Mouse (Mus musculus): ENCODE measurements around the gene Cldn7.

- no peak for TF ChIP-seq POLR2A (IDR thresholded peaks at IDR 0.05; ENCODE audit: insufficient read length, low read depth)
- TF ChIP-seq MAX (IDR thresholded peaks at IDR 0.05; ENCODE audit: low read depth): no peak
- TF ChIP-seq MYOG (IDR thresholded peaks at IDR 0.05; ENCODE audit: control insufficient read depth in 1 of 3, insufficient read depth in 1 of 3, insufficient read length in 2 of 3, low read depth in 2 of 3): no peak
- no peak for TF ChIP-seq USF1 (IDR thresholded peaks at IDR 0.05; ENCODE audit: low read depth)
- no peak for TF ChIP-seq POLR2AphosphoS2 (IDR thresholded peaks at IDR 0.05; ENCODE audit: insufficient read length, low read depth)
- no peak for TF ChIP-seq TCF12 (IDR thresholded peaks at IDR 0.05; ENCODE audit: insufficient read depth, poor library complexity, severe bottlenecking)
- TF ChIP-seq E2F4 (IDR thresholded peaks at IDR 0.05; ENCODE audit: insufficient read depth): no peak
These were observed 28.4 kb upstream of the Cldn7 start for GRCm38 (mm10) chr11:69936156-69936555.
